Mouse (Mus musculus): Measurements from ENCODE around the gene Qtrt2.

The Qtrt2 gene
- long read RNA-seq, experiment 1, partial matches to known transcripts: 0 of 3 reads
- long read RNA-seq, experiment 1, other reads (novel, unspliced or antisense): 3 of 3 reads
- long read RNA-seq, experiment 2, partial matches to known transcripts: 0 of 6 reads
- long read RNA-seq, experiment 2, other reads (novel, unspliced or antisense): 6 of 6 reads

- intact Hi-C loops (cut with DNase I): no loop called here
Observed at GRCm38 (mm10) chr16:43926341-43926859, at the start of gene Qtrt2. Qtrt2 (minus strand) TSS chr16:43926809.

- intact Hi-C loops (cut with DNase I): no loop called here
Observed at GRCm38 (mm10) chr16:43973606-43974220, 47.1 kb upstream of the Qtrt2 start.

- intact Hi-C loops (cut with DNase I): no loop called here
Observed at GRCm38 (mm10) chr16:43973147-43973546, 46.5 kb upstream of the Qtrt2 start.

- intact Hi-C loops (cut with DNase I): no loop called here
Observed at GRCm38 (mm10) chr16:43972391-43972790, 45.8 kb upstream of the Qtrt2 start.

GRCm38 (mm10) chr16:43971741-43972140, 45.1 kb upstream of the Qtrt2 start:
- intact Hi-C loops (cut with DNase I): no loop called here

- intact Hi-C loops (cut with DNase I): no loop called here
Observed at GRCm38 (mm10) chr16:43971189-43971588, 44.6 kb upstream of the Qtrt2 start.

GRCm38 (mm10) chr16:43970426-43970825, 43.8 kb upstream of the Qtrt2 start:
- intact Hi-C loops (cut with DNase I): no loop called here

GRCm38 (mm10) chr16:43965781-43966389, 39.3 kb upstream of the Qtrt2 start:
- intact Hi-C loops (cut with DNase I): no loop called here

- intact Hi-C loops (cut with DNase I): no loop called here
Observed at GRCm38 (mm10) chr16:43963780-43964179, 37.2 kb upstream of the Qtrt2 start.

- intact Hi-C loops (cut with DNase I): no loop called here
Observed at GRCm38 (mm10) chr16:43963291-43963690, 36.7 kb upstream of the Qtrt2 start.

- intact Hi-C loops (cut with DNase I): no loop called here
Observed at GRCm38 (mm10) chr16:43958038-43958437, 31.4 kb upstream of the Qtrt2 start.

GRCm38 (mm10) chr16:43954913-43955312, 28.3 kb upstream of the Qtrt2 start:
- intact Hi-C loops (cut with DNase I): no loop called here

- intact Hi-C loops (cut with DNase I): no loop called here
Observed at GRCm38 (mm10) chr16:43951591-43951990, 25.0 kb upstream of the Qtrt2 start.

- intact Hi-C loops (cut with DNase I): no loop called here
Observed at GRCm38 (mm10) chr16:43945869-43946268, 19.3 kb upstream of the Qtrt2 start.

- intact Hi-C loops (cut with DNase I): no loop called here
Observed at GRCm38 (mm10) chr16:43945351-43945750, 18.7 kb upstream of the Qtrt2 start.

GRCm38 (mm10) chr16:43940846-43941245, 14.2 kb upstream of the Qtrt2 start:
- intact Hi-C loops (cut with DNase I): no loop called here

- intact Hi-C loops (cut with DNase I): no loop called here
Observed at GRCm38 (mm10) chr16:43935892-43936291, 9.3 kb upstream of the Qtrt2 start.

GRCm38 (mm10) chr16:43935367-43935766, 8.8 kb upstream of the Qtrt2 start:
- intact Hi-C loops (cut with DNase I): no loop called here

GRCm38 (mm10) chr16:43934856-43935255, 8.2 kb upstream of the Qtrt2 start:
- intact Hi-C loops (cut with DNase I): no loop called here

GRCm38 (mm10) chr16:43933041-43933440, 6.4 kb upstream of the Qtrt2 start:
- intact Hi-C loops (cut with DNase I): no loop called here

GRCm38 (mm10) chr16:43932319-43932718, 5.7 kb upstream of the Qtrt2 start:
- intact Hi-C loops (cut with DNase I): no loop called here

- intact Hi-C loops (cut with DNase I): no loop called here
Observed at GRCm38 (mm10) chr16:43931502-43931901, 4.9 kb upstream of the Qtrt2 start.

GRCm38 (mm10) chr16:43930577-43930976, 4.0 kb upstream of the Qtrt2 start:
- intact Hi-C loops (cut with DNase I): no loop called here

Measured in adrenal gland (tissue).